In genomic region chr4:138998611-138999010, GRCm38 (mm10) we compare ENCODE assay signal across 28 mouse cellular contexts. TPM values are rescaled to one million over a fixed set of nuclear protein-coding genes. Genes with fewer than 3 reads are reported as not detected.
DNase-seq lines count a peak whose midpoint lies in the region; ATAC-seq and TF ChIP-seq lines count a peak whose summit lies in the region.
"Had no signal": no experiment of that assay in that cellular context is flagged by ENCODE, and none has a peak within 500 bp of the region (broad histone marks: within the 10 kb centered on the region; RNA-seq: fewer than 3 reads in every experiment).

No protein-coding gene starts in this region.

- H3K27me3 ChIP-seq in intestine, embryonic 14.5 days (replicated peaks; ENCODE audit: control insufficient read depth, insufficient read depth, low read length): no peaks in the 10 kb centered on the region
- H3K27me3 ChIP-seq in intestine, postnatal 0 days (replicated peaks; ENCODE audit: control insufficient read depth, insufficient read depth, low read length): no peaks in the 10 kb centered on the region
- H3K27me3 ChIP-seq in liver, embryonic 12.5 days (replicated peaks): no peaks in the 10 kb centered on the region
- H3K27me3 ChIP-seq: embryonic facial prominence, embryonic 12.5 days; forebrain, embryonic 13.5 days; heart, embryonic 15.5 days; hindbrain, embryonic 13.5 days; limb, embryonic 15.5 days; liver, embryonic 15.5 days; midbrain, embryonic 15.5 days; neural tube, embryonic 12.5 days had no signal

- H3K4me2 ChIP-seq in intestine, embryonic 14.5 days (ENCODE audit: low read length): no peak overlapping the region
- no peak overlapping the region for H3K4me2 ChIP-seq in intestine, postnatal 0 days (replicated peaks; ENCODE audit: low read depth)
- H3K4me2 ChIP-seq in liver, embryonic 12.5 days: no peak overlapping the region
- H3K4me2 ChIP-seq: embryonic facial prominence, embryonic 12.5 days; forebrain, embryonic 13.5 days; heart, embryonic 15.5 days; hindbrain, embryonic 13.5 days; limb, embryonic 15.5 days; liver, embryonic 15.5 days; midbrain, embryonic 15.5 days; neural tube, embryonic 12.5 days had no signal

- H3K4me3 ChIP-seq in intestine, embryonic 14.5 days (ENCODE audit: low read depth, low read length): no peak overlapping the region
- H3K4me3 ChIP-seq in intestine, postnatal 0 days (ENCODE audit: low read depth, low read length): no peak overlapping the region
- H3K4me3 ChIP-seq in liver, embryonic 12.5 days: no peak overlapping the region
- H3K4me3 ChIP-seq: embryonic facial prominence, embryonic 12.5 days; erythroblast, embryonic 14.5 days; forebrain, embryonic 13.5 days; heart, embryonic 15.5 days; hindbrain, embryonic 13.5 days; limb, embryonic 15.5 days; liver, embryonic 15.5 days; midbrain, embryonic 15.5 days; neural tube, embryonic 12.5 days had no signal

- H3K9ac ChIP-seq in intestine, embryonic 14.5 days (ENCODE audit: low read length): no peak overlapping the region
- no peak overlapping the region for H3K9ac ChIP-seq in intestine, postnatal 0 days (ENCODE audit: low read depth, low read length)
- H3K9ac ChIP-seq in liver, embryonic 12.5 days: no peak overlapping the region
- H3K9ac ChIP-seq: embryonic facial prominence, embryonic 12.5 days; forebrain, embryonic 13.5 days; heart, embryonic 15.5 days; hindbrain, embryonic 13.5 days; limb, embryonic 15.5 days; liver, embryonic 15.5 days; midbrain, embryonic 15.5 days; neural tube, embryonic 12.5 days had no signal

- intact Hi-C loops in left cerebral cortex, postnatal 25 days (cut with DNase I): loop anchor here (5.0 kb wide), 1 partner anchor 79 kb away; the partner anchor contains the start of gene Htr6

- H3K27ac ChIP-seq in intestine, embryonic 14.5 days (ENCODE audit: low read depth): no peak overlapping the region
- no peak overlapping the region for H3K27ac ChIP-seq in intestine, postnatal 0 days (ENCODE audit: low read depth, low read length)
- no peak overlapping the region for H3K27ac ChIP-seq in liver, embryonic 12.5 days
- H3K27ac ChIP-seq: embryonic facial prominence, embryonic 12.5 days; forebrain, embryonic 13.5 days; heart, embryonic 15.5 days; hindbrain, embryonic 13.5 days; limb, embryonic 15.5 days; liver, embryonic 15.5 days; macrophage; midbrain, embryonic 15.5 days; neural tube, embryonic 12.5 days had no signal

- no peaks in the 10 kb centered on the region; the same call in 1 of the 2 replicates for H3K4me1 ChIP-seq in intestine, embryonic 14.5 days (replicated peaks; ENCODE audit: control insufficient read depth, insufficient read depth, low read length)
- H3K4me1 ChIP-seq in intestine, postnatal 0 days (replicated peaks; ENCODE audit: control insufficient read depth, insufficient read depth, low read length): 0 out of 2 replicates have a peak, but pooled peaks cover 7% of the 10 kb centered on the region
- H3K4me1 ChIP-seq in liver, embryonic 12.5 days: 0 out of 2 replicates have a peak, but pooled peaks cover 3% of the 10 kb centered on the region
- H3K4me1 ChIP-seq: embryonic facial prominence, embryonic 12.5 days; heart, embryonic 15.5 days; limb, embryonic 15.5 days; liver, embryonic 15.5 days; midbrain, embryonic 15.5 days; neural tube, embryonic 12.5 days had no signal

- no peak for DNase-seq in intestine, embryonic 14.5 days (ENCODE audit: low spot score)
- peak; percentile 85 for DNase-seq in brain, adult 2 months (ENCODE audit: low read depth, low spot score)
- peak; percentile 50 for DNase-seq in gonadal fat pad, adult 2 months (ENCODE audit: low read depth)
- DNase-seq in left cerebral cortex, postnatal 25 days (ENCODE audit: low spot score in 2 of 2): peak; percentile 22 to 79
- no peak for DNase-seq in lung, adult 18-20 months
- no peak for DNase-seq in adrenal gland, adult 8-10 months
- DNase-seq: adrenal gland, postnatal 36 days; cerebellum, adult 11 months; cerebellum, postnatal 10 days; gastrocnemius, postnatal 36 days; heart, postnatal 36 days; kidney, postnatal 4 days; thymus, adult 2 months had no signal

- no peaks in the 10 kb centered on the region for H3K36me3 ChIP-seq in intestine, embryonic 14.5 days (ENCODE audit: control insufficient read depth, insufficient read depth, low read length)
- no peaks in the 10 kb centered on the region for H3K36me3 ChIP-seq in intestine, postnatal 0 days (ENCODE audit: control insufficient read depth, insufficient read depth)
- no peaks in the 10 kb centered on the region for H3K36me3 ChIP-seq in liver, embryonic 12.5 days
- H3K36me3 ChIP-seq: embryonic facial prominence, embryonic 12.5 days; hindbrain, embryonic 13.5 days; limb, embryonic 15.5 days; midbrain, embryonic 15.5 days; neural tube, embryonic 12.5 days had no signal

- 0 out of 2 replicates have a peak, but pooled peaks have one; percentile 45 for ATAC-seq in intestine, embryonic 14.5 days (replicated peaks; ENCODE audit: low FRiP score, low TSS enrichment, low read depth)
- ATAC-seq in intestine, postnatal 0 days: no peak
- ATAC-seq in liver, embryonic 12.5 days: no peak
- ATAC-seq: CD4-positive, CD25-positive, alpha-beta regulatory T cell, adult 4 months; forebrain, embryonic 13.5 days; midbrain, embryonic 15.5 days had no signal

- no peaks in the 10 kb centered on the region for H3K9me3 ChIP-seq in intestine, embryonic 14.5 days (ENCODE audit: control insufficient read depth, low read length)
- H3K9me3 ChIP-seq in intestine, postnatal 0 days (ENCODE audit: control insufficient read depth): no peaks in the 10 kb centered on the region
- H3K9me3 ChIP-seq in liver, embryonic 12.5 days (replicated peaks): no peaks in the 10 kb centered on the region
- H3K9me3 ChIP-seq: embryonic facial prominence, embryonic 12.5 days; forebrain, embryonic 13.5 days; heart, embryonic 15.5 days; hindbrain, embryonic 13.5 days; liver, embryonic 15.5 days; midbrain, embryonic 15.5 days; neural tube, embryonic 12.5 days had no signal

- 71% methylated on average over 11 of the region's 11 CpGs for WGBS in intestine, embryonic 14.5 days
- WGBS in intestine, postnatal 0 days: 52% methylated on average over 11 of the region's 11 CpGs
- WGBS in liver, embryonic 12.5 days (ENCODE audit: insufficient replicate concordance): 59% methylated on average over 11 of the region's 11 CpGs

- TF ChIP-seq CTCF in intestine, postnatal 0 days (IDR thresholded peaks at IDR 0.05; ENCODE audit: low read depth): no peak

RNA-seq across cellular contexts. Expression of gene Tmco4, which starts 25.9 kb away (rescaled TPM):
- 9.4 and 10.0 TPM in 2 replicates for polyA plus RNA-seq in intestine, embryonic 14.5 days (2014; fragmentation: Nextera tagmentation; extraction: Ambion mirVana)
- 11.0 and 12.2 TPM in 2 replicates for polyA plus RNA-seq in intestine, postnatal 0 days (2015; fragmentation: Nextera tagmentation; extraction: Ambion mirVana)
- polyA plus RNA-seq in gonadal fat pad, adult 2 months (2012; rRNA removed): 20.7 and 21.5 TPM in 2 replicates
- 1 to 10 TPM; 2.2 to 3.7 TPM for total RNA-seq in left cerebral cortex, postnatal 25 days (2021)
- 2.1 and 2.5 TPM in 2 replicates for polyA plus RNA-seq in liver, embryonic 12.5 days (2016; fragmentation: Nextera tagmentation; extraction: Ambion mirVana)
- total RNA-seq in adrenal gland, adult 8-10 months (2022): 10 to 100 TPM; 19.1 to 23.0 (median 21.1) TPM

RNA-seq across cellular contexts. Expression of gene Rnf186, which starts 31.7 kb away (rescaled TPM):
- 54.1 and 56.2 TPM in 2 replicates for polyA plus RNA-seq in intestine, embryonic 14.5 days (2014; fragmentation: Nextera tagmentation; extraction: Ambion mirVana)
- polyA plus RNA-seq in intestine, postnatal 0 days (2015; fragmentation: Nextera tagmentation; extraction: Ambion mirVana): 65.2 and 70.7 TPM in 2 replicates
- 96.1 and 101 TPM in 2 replicates for polyA plus RNA-seq in gonadal fat pad, adult 2 months (2012; rRNA removed)
- total RNA-seq in left cerebral cortex, postnatal 25 days (2021): not detected
- not detected in 2 replicates for polyA plus RNA-seq in liver, embryonic 12.5 days (2016; fragmentation: Nextera tagmentation; extraction: Ambion mirVana)
- not detected for total RNA-seq in adrenal gland, adult 8-10 months (2022)
- total RNA-seq: adrenal gland, postnatal 36 days; gastrocnemius, adult 18-20 months; gastrocnemius, postnatal 36 days; heart, postnatal 36 days; left cerebral cortex, postnatal 14 days had no signal
- polyA plus RNA-seq: CD4-positive, CD25-positive, alpha-beta regulatory T cell, adult 4 months; embryonic facial prominence, embryonic 12.5 days; erythroblast, embryonic 14.5 days; hindbrain, embryonic 13.5 days; macrophage; neural tube, embryonic 12.5 days had no signal

Comparison
In these comparisons a context has a peak if more than half of its experiments do, and no peak if none do; other contexts are left out.
1. DNase-seq: peak in brain, adult 2 months (single experiment), gonadal fat pad, adult 2 months (single experiment) and left cerebral cortex, postnatal 25 days (2 of 2); none in intestine, embryonic 14.5 days (single experiment), lung, adult 18-20 months (0 of 2) and adrenal gland, adult 8-10 months (single experiment).
2. RNA of gene Rnf186, which starts 31.7 kb away (polyA plus RNA-seq): 96.1 to 101 TPM in gonadal fat pad, adult 2 months, 65.2 to 70.7 TPM in intestine, postnatal 0 days and 54.1 to 56.2 TPM in intestine, embryonic 14.5 days; not detected in liver, embryonic 12.5 days; every median in the first group is over 10 times any median in the second.